Mouse (Mus musculus) intestine, embryonic 14.5 days (tissue): ENCODE data around the gene Olfr449. TPM values are rescaled to one million over a fixed set of nuclear protein-coding genes. Genes with fewer than 3 reads are reported as not detected.
A peak's percentile ranks its signal among the peaks of the same experiment; 100 is the strongest.

Experiments used
- ATAC-seq: fragments of 200-750 bp; cut with Nextera tagmentation; replicated peaks from 2 replicates; pipeline ENCODE4 v1.8.0; 2017; ENCODE audit warnings: low read depth, moderate number of reproducible peaks, moderate TSS enrichment, moderate library complexity; ENCODE audit not compliant: low FRiP score, low TSS enrichment
- DNase-seq: peaks from one replicate; pipeline ENCODE4 v3.0.0-alpha.2; 2018; ENCODE audit warnings: low spot score
- H3K27ac ChIP-seq: fragments of 300-500 bp; sonication (generic); 2 replicates; pipeline ENCODE4 v1.5.1; 2014; ENCODE audit warnings: low read depth, mild to moderate bottlenecking, control low read depth
- H3K27me3 ChIP-seq: fragments of 300-500 bp; sonication (generic); replicated peaks from 2 replicates; pipeline ENCODE4 v1.6.1; 2014; ENCODE audit warnings: low read length, control low read depth; ENCODE audit not compliant: control insufficient read depth, insufficient read depth
- H3K36me3 ChIP-seq: fragments of 300-500 bp; sonication (generic); 2 replicates; pipeline ENCODE4 v1.6.1; 2014; ENCODE audit warnings: low read length, control low read depth; ENCODE audit not compliant: control insufficient read depth, insufficient read depth
- H3K4me1 ChIP-seq: fragments of 300-500 bp; sonication (generic); replicated peaks from 2 replicates; pipeline ENCODE4 v1.6.1; 2014; ENCODE audit warnings: low read length, control low read depth, mixed read lengths; ENCODE audit not compliant: control insufficient read depth, insufficient read depth
- H3K4me2 ChIP-seq: fragments of 300-500 bp; sonication (generic); 2 replicates; pipeline ENCODE4 v1.6.1; 2014; ENCODE audit warnings: low read length
- H3K4me3 ChIP-seq: fragments of 300-500 bp; sonication (generic); 2 replicates; pipeline ENCODE4 v1.5.1; 2014; ENCODE audit warnings: low read depth, low read length, control low read depth, mixed read lengths
- H3K9ac ChIP-seq: fragments of 300-500 bp; sonication (generic); 2 replicates; pipeline ENCODE4 v1.6.1; 2014; ENCODE audit warnings: mild to moderate bottlenecking, low read length
- H3K9me3 ChIP-seq: fragments of 300-500 bp; sonication (generic); 2 replicates; pipeline ENCODE4 v1.6.1; 2016; ENCODE audit warnings: low read length, control low read depth; ENCODE audit not compliant: control insufficient read depth
- WGBS: fragments of 180-500 bp; shearing (Covaris S2); extraction: QIAGEN DNeasy Blood & Tissue Kit; methylation state at CpG from one replicate; pipeline ENCODE4 v1.1.7; 2014; 5-methylcytosine and 5-hydroxymethylcytosine counted together
- polyA plus RNA-seq: library from polyadenylated mRNA; unstranded; fragments of >200 nt; fragmentation: Nextera tagmentation; extraction: Ambion mirVana; gene quantifications from 2 replicates; pipeline ENCODE4 v1.2.1, GENCODE M21; 2014

Olfr449 gene
- not detected in 2 replicates for polyA plus RNA-seq

GRCm38 (mm10) chr6:42834084-42834483 is at the start of gene Olfr449:
Olfr449 (plus strand) TSS chr6:42834384.
- no peak for ATAC-seq
- H3K4me2 ChIP-seq, result no peak within 1 kb of the TSS
- H3K27me3 ChIP-seq, result no peaks in the 10 kb centered on the region
- H3K9me3 ChIP-seq, result no peaks in the 10 kb centered on the region
- H3K36me3 ChIP-seq, result no peaks in the 10 kb centered on the region
- no peaks in the 10 kb centered on the region for H3K4me1 ChIP-seq
- H3K4me3 ChIP-seq, result no peak within 1 kb of the TSS
- H3K27ac ChIP-seq, result no peak within 1 kb of the TSS
- DNase-seq, result no peak
- H3K9ac ChIP-seq, result no peak within 1 kb of the TSS

- Histone ChIP-seq H3K27ac (no peak within 1 kb of the TSS), H3K9me3 (no peaks in the 10 kb centered on the region), H3K36me3 (no peaks in the 10 kb centered on the region), H3K4me2 (no peak within 1 kb of the TSS), H3K4me3 (no peak within 1 kb of the TSS), H3K9ac (no peak within 1 kb of the TSS), H3K27me3 (no peaks in the 10 kb centered on the region), H3K4me1 (no peaks in the 10 kb centered on the region)
- ATAC-seq, result no peak
- no peak for DNase-seq
Measured at GRCm38 (mm10) chr6:42784793-42785192, 49.4 kb upstream of the Olfr449 start, which contains the start of gene Olfr452. Olfr452 (plus strand) TSS chr6:42785093.

GRCm38 (mm10) chr6:42790247-42790948 is 43.8 kb upstream of the Olfr449 start:
- no peak overlapping the region for H3K27ac ChIP-seq
- no peaks in the 10 kb centered on the region for H3K27me3 ChIP-seq
- no peak overlapping the region for H3K9ac ChIP-seq
- no peak for ATAC-seq
- H3K4me3 ChIP-seq, result no peak overlapping the region
- H3K4me2 ChIP-seq, result no peak overlapping the region
- no peaks in the 10 kb centered on the region for H3K4me1 ChIP-seq
- no peaks in the 10 kb centered on the region for H3K9me3 ChIP-seq
- 32% methylated on average over 4 of the region's 4 CpGs for WGBS
- no peaks in the 10 kb centered on the region for H3K36me3 ChIP-seq
- no peak for DNase-seq

- 78% methylated on average over 9 of the region's 9 CpGs for WGBS
- DNase-seq, result no peak
- no peak overlapping the region for H3K4me2 ChIP-seq
Measured at GRCm38 (mm10) chr6:42790949-42791556, 43.1 kb upstream of the Olfr449 start.

GRCm38 (mm10) chr6:42794982-42795381 is 39.2 kb upstream of the Olfr449 start:
- Histone ChIP-seq H3K27ac (no peak overlapping the region), H3K36me3 (no peaks in the 10 kb centered on the region), H3K4me1 (no peaks in the 10 kb centered on the region), H3K27me3 (no peaks in the 10 kb centered on the region), H3K9me3 (no peaks in the 10 kb centered on the region), H3K4me2 (no peak overlapping the region), H3K4me3 (no peak overlapping the region), H3K9ac (no peak overlapping the region)
- no peak for ATAC-seq
- no peak for DNase-seq
- 82% methylated on average over 3 of the region's 3 CpGs for WGBS

More at GRCm38 (mm10) chr6:42790949-42791556, 43.1 kb upstream of the Olfr449 start:
- H3K9me3 ChIP-seq, result no peaks in the 10 kb centered on the region
- H3K27me3 ChIP-seq, result no peaks in the 10 kb centered on the region
- no peak overlapping the region for H3K9ac ChIP-seq
- no peak overlapping the region for H3K4me3 ChIP-seq
- no peak overlapping the region for H3K27ac ChIP-seq
- ATAC-seq, result no peak
- H3K36me3 ChIP-seq, result no peaks in the 10 kb centered on the region
- H3K4me1 ChIP-seq, result no peaks in the 10 kb centered on the region

GRCm38 (mm10) chr6:42811639-42812038 is 22.5 kb upstream of the Olfr449 start, which contains the start of gene Olfr450:
Olfr450 (plus strand) TSS chr6:42811939.
- 81% methylated on average over 1 of the region's 1 CpGs for WGBS
- no peak within 1 kb of the TSS for H3K4me3 ChIP-seq
- H3K9me3 ChIP-seq, result no peaks in the 10 kb centered on the region
- no peaks in the 10 kb centered on the region for H3K36me3 ChIP-seq
- no peak for DNase-seq
- ATAC-seq, result no peak
- H3K4me1 ChIP-seq, result no peaks in the 10 kb centered on the region
- H3K9ac ChIP-seq, result no peak within 1 kb of the TSS
- H3K4me2 ChIP-seq, result no peak within 1 kb of the TSS
- no peak within 1 kb of the TSS for H3K27ac ChIP-seq
- H3K27me3 ChIP-seq, result no peaks in the 10 kb centered on the region

- Histone ChIP-seq H3K9me3 (no peaks in the 10 kb centered on the region), H3K4me2 (no peak overlapping the region), H3K4me3 (no peak overlapping the region), H3K27ac (no peak overlapping the region), H3K36me3 (no peaks in the 10 kb centered on the region), H3K4me1 (no peaks in the 10 kb centered on the region), H3K9ac (no peak overlapping the region), H3K27me3 (no peaks in the 10 kb centered on the region)
- DNase-seq (no peak), ATAC-seq (peak; percentile 75; the same call in 1 of the 2 replicates)
- 15% methylated on average over 4 of the region's 4 CpGs for WGBS
Measured at GRCm38 (mm10) chr6:42860222-42860819, 26.1 kb downstream of the Olfr449 start.

- no peak for DNase-seq
- Histone ChIP-seq H3K27me3 (no peaks in the 10 kb centered on the region), H3K36me3 (no peaks in the 10 kb centered on the region), H3K4me1 (no peaks in the 10 kb centered on the region), H3K27ac (no peak overlapping the region), H3K4me3 (no peak overlapping the region), H3K9ac (no peak overlapping the region), H3K4me2 (no peak overlapping the region), H3K9me3 (no peaks in the 10 kb centered on the region)
- WGBS, result 83% methylated on average over 3 of the region's 3 CpGs
- no peak for ATAC-seq
Measured at GRCm38 (mm10) chr6:42869695-42870094, 35.5 kb downstream of the Olfr449 start.
